Mouse (Mus musculus): Measurements from ENCODE around the gene C1qtnf4.
"Not testable (repeated sequence)": the region's sequence is repeated elsewhere in the genome, so short reads cannot be mapped to it uniquely, and the experiment has no call there.

- not testable (repeated sequence) for TF ChIP-seq CTCF (IDR thresholded peaks at IDR 0.05; ENCODE audit: low read depth, low read length); POLR2A (IDR thresholded peaks at IDR 0.05; ENCODE audit: borderline replicate concordance, low read depth, low read length)
These were observed 8.6 kb downstream of the C1qtnf4 start for GRCm38 (mm10) chr2:90894299-90894677.

Data from bone marrow macrophage, adult 2 months (primary cell).